Mouse (Mus musculus) cerebellum, adult 2 months (tissue): ENCODE measurements around the gene Tjp1.

Experiments used
- CTCF ChIP-seq: fragments of 200-500 bp; IDR thresholded peaks from 2 replicates; pipeline ENCODE4 v1.5.1; 2011; ENCODE audit warnings: low read depth, mild to moderate bottlenecking, control low read depth, low read length, moderate library complexity, borderline replicate concordance; ENCODE audit not compliant: insufficient read depth
- POLR2A ChIP-seq: fragments of 200-500 bp; IDR thresholded peaks from 2 replicates; pipeline ENCODE4 v1.6.1; 2011; ENCODE audit warnings: low read length, control low read depth, borderline replicate concordance; ENCODE audit not compliant: insufficient read depth

DNA sequence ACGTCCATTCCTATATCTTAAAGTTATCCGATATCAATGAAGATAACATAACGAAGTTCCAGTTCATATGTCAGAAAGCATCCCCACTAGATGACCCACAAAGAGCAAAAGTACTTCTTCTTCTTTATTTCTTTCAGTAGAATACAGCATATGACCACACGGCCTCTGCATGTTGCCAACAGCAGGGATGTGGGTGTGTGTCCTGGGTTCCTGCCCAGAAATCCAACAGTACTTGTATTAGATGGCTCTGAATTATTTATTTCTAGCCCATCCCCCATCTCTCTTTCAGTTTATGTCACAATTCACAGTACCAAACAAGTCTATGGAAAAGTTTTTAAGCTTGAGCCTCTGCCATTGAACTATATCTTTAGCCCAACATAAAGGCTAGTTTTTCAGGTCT is 43.1 kb upstream of the Tjp1 start:
- TF ChIP-seq POLR2A, result no peak
- TF ChIP-seq CTCF, result no peak
